Mouse (Mus musculus): ENCODE data around the gene Usp34. TPM values are rescaled to one million over a fixed set of nuclear protein-coding genes. Genes with fewer than 3 reads are reported as not detected.
"Not testable (repeated sequence)": the region's sequence is repeated elsewhere in the genome, so short reads cannot be mapped to it uniquely, and the experiment has no call there.

Gene Usp34
- polyA plus RNA-seq, 2 experiments: 36.7 to 42.9 TPM

DNA sequence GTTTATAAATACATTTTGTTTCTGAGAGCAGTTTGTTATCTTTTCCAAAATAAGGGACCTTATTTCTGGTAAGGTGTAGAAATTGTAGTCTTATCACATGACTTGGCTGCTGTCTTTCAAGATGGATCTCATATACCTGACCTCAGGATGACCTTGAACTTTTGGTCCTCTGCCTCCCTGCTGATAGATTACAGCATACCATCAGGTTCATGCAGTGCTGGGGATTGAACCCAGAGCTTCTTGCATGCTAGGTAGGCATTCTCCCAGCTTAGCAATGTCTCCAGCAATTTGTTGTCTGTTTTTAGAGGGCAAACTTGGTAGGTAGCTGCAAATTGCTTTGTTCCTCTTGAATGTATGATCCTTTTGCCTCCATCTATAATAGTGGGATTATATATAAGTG, 41.7 kb upstream of the Usp34 start:
- Histone ChIP-seq H3K9ac (ENCODE audit: low read depth, low read length, severe bottlenecking) (no peak overlapping the region), H3K4me2 (replicated peaks; ENCODE audit: low read depth, low read length, severe bottlenecking) (no peak overlapping the region), H3K9me3 (ENCODE audit: control insufficient read depth, low read length) (no peaks in the 10 kb centered on the region), H3K27me3 (ENCODE audit: control insufficient read depth, insufficient read depth, low read length) (no peaks in the 10 kb centered on the region), H3K36me3 (ENCODE audit: control insufficient read depth, insufficient read depth, low read length) (peaks cover 73% of the 10 kb centered on the region), H3K4me3 (replicated peaks; ENCODE audit: low read length) (no peak overlapping the region), H3K4me1 (ENCODE audit: control insufficient read depth, insufficient read depth, low read length) (no peaks in the 10 kb centered on the region), H3K27ac (replicated peaks; ENCODE audit: low read depth, low read length) (no peak overlapping the region)
- no peak for ATAC-seq (ENCODE audit: low FRiP score, low read depth)
- no peak for DNase-seq (ENCODE audit: low spot score)
- TF ChIP-seq POLR2A (IDR thresholded peaks at IDR 0.05; ENCODE audit: borderline replicate concordance, extremely low read depth, insufficient read depth, insufficient read length): no peak

DNA sequence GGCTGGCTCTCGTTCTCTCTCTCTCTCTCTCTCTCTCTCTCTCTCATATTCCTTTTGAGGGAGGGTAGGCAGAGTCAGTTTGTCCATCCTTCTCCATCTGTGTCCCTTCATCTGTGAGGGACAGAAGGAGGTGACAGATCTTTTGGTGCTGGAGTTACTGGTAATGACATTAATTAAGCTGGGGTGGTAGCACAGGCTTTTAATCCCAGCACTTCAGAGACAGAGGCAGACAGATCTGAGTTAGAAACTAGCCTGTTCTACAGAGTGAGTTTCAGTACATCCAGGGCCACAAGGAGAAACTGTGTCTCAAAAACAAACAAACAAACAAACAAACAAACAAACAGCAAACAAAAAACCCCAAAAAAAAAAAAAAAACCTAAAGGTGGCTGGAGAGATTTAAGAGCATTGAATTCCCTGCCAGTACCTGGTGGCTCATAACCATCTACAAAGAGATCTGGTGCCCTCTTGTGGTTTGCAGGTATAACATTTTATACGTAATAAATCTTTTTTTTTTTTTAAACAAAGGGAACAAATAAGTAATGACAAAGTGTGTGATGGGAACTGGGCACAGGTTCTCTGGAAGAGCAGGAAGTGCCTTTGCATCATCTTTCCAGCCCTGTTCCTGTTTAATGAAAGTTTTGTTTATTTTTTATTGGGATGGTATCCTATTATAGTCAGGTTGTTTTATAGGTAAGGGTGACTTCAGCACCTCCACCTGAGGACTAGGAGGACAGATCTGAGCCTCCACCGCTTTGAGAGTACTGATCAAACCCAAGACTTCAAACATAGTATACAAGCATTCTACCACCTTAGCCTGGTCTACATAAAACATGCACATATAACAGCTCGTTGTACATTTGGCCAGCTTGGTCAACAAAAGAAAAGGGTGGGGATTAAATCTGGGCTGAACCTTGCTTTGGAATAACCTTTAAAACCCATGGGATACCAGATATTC, 34.6 kb upstream of the Usp34 start:
- no peak for ATAC-seq (ENCODE audit: low FRiP score, low read depth)
- no peak overlapping the region for H3K4me2 ChIP-seq (replicated peaks; ENCODE audit: low read depth, low read length, severe bottlenecking)
- H3K9me3 ChIP-seq (ENCODE audit: control insufficient read depth, low read length): no peaks in the 10 kb centered on the region
- H3K9ac ChIP-seq (ENCODE audit: low read depth, low read length, severe bottlenecking): no peak overlapping the region
- no peak overlapping the region for H3K27ac ChIP-seq (replicated peaks; ENCODE audit: low read depth, low read length)
- WGBS: 77% methylated on average over 4 of the region's 4 CpGs
- DNase-seq (ENCODE audit: low spot score): peak; percentile 42
- H3K36me3 ChIP-seq (ENCODE audit: control insufficient read depth, insufficient read depth, low read length): peaks cover 84% of the 10 kb centered on the region
- H3K27me3 ChIP-seq (ENCODE audit: control insufficient read depth, insufficient read depth, low read length): no peaks in the 10 kb centered on the region
- H3K4me1 ChIP-seq (ENCODE audit: control insufficient read depth, insufficient read depth, low read length): no peaks in the 10 kb centered on the region
- no peak for TF ChIP-seq POLR2A (IDR thresholded peaks at IDR 0.05; ENCODE audit: borderline replicate concordance, extremely low read depth, insufficient read depth, insufficient read length)
- no peak overlapping the region for H3K4me3 ChIP-seq (replicated peaks; ENCODE audit: low read length)

DNA sequence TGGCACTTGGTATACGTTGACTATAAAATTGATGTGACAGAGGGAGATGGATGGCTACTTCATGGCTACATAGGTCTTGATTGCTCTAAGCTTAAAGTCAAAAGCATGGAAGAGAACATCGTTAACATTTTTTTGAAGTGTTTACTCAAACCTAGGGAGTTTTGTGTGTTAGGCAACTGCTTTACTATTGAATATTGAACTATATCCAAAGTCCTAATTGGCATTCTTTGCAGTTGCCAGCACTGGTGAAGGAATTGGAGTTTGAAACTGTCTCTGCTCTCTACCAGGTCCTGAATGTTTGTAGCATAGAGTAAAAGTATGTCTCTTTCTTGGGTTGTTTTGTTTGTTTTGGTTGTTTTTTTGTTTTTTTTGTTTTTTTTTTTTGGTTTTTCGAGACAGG, 30.9 kb upstream of the Usp34 start:
- Histone ChIP-seq H3K9me3 (ENCODE audit: control insufficient read depth, low read length) (no peaks in the 10 kb centered on the region), H3K4me3 (replicated peaks; ENCODE audit: low read length) (no peak overlapping the region), H3K9ac (ENCODE audit: low read depth, low read length, severe bottlenecking) (no peak overlapping the region), H3K27ac (replicated peaks; ENCODE audit: low read depth, low read length) (no peak overlapping the region), H3K4me2 (replicated peaks; ENCODE audit: low read depth, low read length, severe bottlenecking) (no peak overlapping the region), H3K27me3 (ENCODE audit: control insufficient read depth, insufficient read depth, low read length) (no peaks in the 10 kb centered on the region), H3K4me1 (ENCODE audit: control insufficient read depth, insufficient read depth, low read length) (no peaks in the 10 kb centered on the region), H3K36me3 (ENCODE audit: control insufficient read depth, insufficient read depth, low read length) (peaks cover 90% of the 10 kb centered on the region)
- 85% methylated on average over 3 of the region's 3 CpGs for WGBS
- TF ChIP-seq POLR2A (IDR thresholded peaks at IDR 0.05; ENCODE audit: borderline replicate concordance, extremely low read depth, insufficient read depth, insufficient read length): no peak
- DNase-seq (ENCODE audit: low spot score): no peak
- no peak for ATAC-seq (ENCODE audit: low FRiP score, low read depth)

DNA sequence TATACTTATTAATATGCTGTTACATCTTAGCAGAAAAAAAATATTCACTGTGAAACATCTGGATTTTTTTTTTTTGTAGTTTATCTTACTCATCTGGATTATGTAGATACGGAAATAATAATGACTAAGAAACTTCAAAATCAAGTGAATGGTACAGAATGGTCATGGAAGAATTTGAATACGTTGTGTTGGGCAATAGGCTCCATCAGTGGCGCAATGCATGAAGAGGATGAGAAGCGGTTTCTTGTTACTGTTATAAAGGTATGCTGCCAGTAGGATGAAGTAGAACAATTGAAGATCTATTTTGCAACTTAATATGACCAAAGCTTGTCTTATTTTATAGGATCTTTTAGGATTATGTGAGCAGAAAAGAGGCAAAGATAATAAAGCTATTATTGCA, 22.2 kb upstream of the Usp34 start:
- H3K9ac ChIP-seq (ENCODE audit: low read depth, low read length, severe bottlenecking): no peak overlapping the region
- no peaks in the 10 kb centered on the region for H3K9me3 ChIP-seq (ENCODE audit: control insufficient read depth, low read length)
- TF ChIP-seq POLR2A (IDR thresholded peaks at IDR 0.05; ENCODE audit: borderline replicate concordance, extremely low read depth, insufficient read depth, insufficient read length): no peak
- H3K4me2 ChIP-seq (replicated peaks; ENCODE audit: low read depth, low read length, severe bottlenecking): no peak overlapping the region
- peaks cover 92% of the 10 kb centered on the region for H3K36me3 ChIP-seq (ENCODE audit: control insufficient read depth, insufficient read depth, low read length)
- no peak for DNase-seq (ENCODE audit: low spot score)
- 96% methylated on average over 4 of the region's 4 CpGs for WGBS
- H3K4me1 ChIP-seq (ENCODE audit: control insufficient read depth, insufficient read depth, low read length): no peaks in the 10 kb centered on the region
- H3K27ac ChIP-seq (replicated peaks; ENCODE audit: low read depth, low read length): no peak overlapping the region
- H3K4me3 ChIP-seq (replicated peaks; ENCODE audit: low read length): no peak overlapping the region
- no peaks in the 10 kb centered on the region for H3K27me3 ChIP-seq (ENCODE audit: control insufficient read depth, insufficient read depth, low read length)
- ATAC-seq (ENCODE audit: low FRiP score, low read depth): no peak

DNA sequence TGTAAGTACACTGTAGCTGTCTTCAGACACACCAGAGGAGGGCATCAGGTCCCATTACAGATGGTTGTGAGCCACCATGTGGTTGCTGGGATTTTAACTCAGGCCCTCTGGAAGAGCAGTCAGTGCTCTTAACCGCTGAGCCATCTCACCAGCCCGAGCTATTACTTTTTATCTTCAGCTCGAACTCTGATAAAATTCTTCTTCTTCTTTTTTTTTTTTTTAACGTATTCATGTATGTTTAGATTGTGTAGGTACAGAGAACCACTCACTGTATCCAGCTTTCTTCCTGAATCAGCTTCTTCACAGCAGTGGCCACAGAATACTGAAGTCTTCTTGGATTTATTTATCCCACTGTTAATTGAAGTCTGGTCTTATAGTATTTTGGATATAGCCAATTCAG, 17.8 kb upstream of the Usp34 start:
- H3K4me1 ChIP-seq (ENCODE audit: control insufficient read depth, insufficient read depth, low read length); DNase-seq (ENCODE audit: low spot score); H3K9me3 ChIP-seq (ENCODE audit: control insufficient read depth, low read length); H3K4me3 ChIP-seq (replicated peaks; ENCODE audit: low read length); H3K4me2 ChIP-seq (replicated peaks; ENCODE audit: low read depth, low read length, severe bottlenecking); ATAC-seq (ENCODE audit: low FRiP score, low read depth); H3K9ac ChIP-seq (ENCODE audit: low read depth, low read length, severe bottlenecking); H3K27ac ChIP-seq (replicated peaks; ENCODE audit: low read depth, low read length); H3K27me3 ChIP-seq (ENCODE audit: control insufficient read depth, insufficient read depth, low read length): not testable (repeated sequence)
- peaks cover 91% of the 10 kb centered on the region for H3K36me3 ChIP-seq (ENCODE audit: control insufficient read depth, insufficient read depth, low read length)
- 91% methylated on average over 4 of the region's 4 CpGs for WGBS
